Mouse (Mus musculus) liver, adult (tissue): ENCODE results near the gene Zc3h13.

Source experiments
- GATA4 ChIP-seq: IDR thresholded peaks from 2 replicates; pipeline ENCODE4 v1.6.1; 2014; ENCODE audit warnings: mild to moderate bottlenecking, low read length; ENCODE audit not compliant: insufficient replicate concordance

Gene Zc3h13

GRCm38 (mm10) chr14:75301081-75301480 lies 16.9 kb downstream of the Zc3h13 start:
- no peak for TF ChIP-seq GATA4

DNA sequence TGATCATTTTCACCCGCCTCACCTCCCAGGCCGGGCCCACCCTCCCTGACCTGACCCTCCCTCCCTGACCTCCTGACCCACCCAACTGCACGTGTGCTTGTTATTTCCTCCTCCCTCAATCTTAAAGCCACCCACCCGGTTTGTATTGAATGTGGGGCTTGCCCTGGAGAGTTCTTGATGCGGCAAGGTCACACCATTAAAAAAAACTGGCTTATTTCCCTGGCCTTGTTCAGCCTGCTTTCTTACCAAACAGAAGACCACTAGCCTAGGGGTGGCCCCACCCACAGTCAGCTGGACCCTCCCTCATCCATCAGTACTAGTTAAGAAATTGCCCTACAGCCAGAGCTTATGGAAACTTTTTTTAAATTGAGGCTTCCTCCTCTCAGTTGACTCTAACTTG lies 19.6 kb downstream of the Zc3h13 start:
- no peak for TF ChIP-seq GATA4

GRCm38 (mm10) chr14:75307855-75308254 lies 23.7 kb downstream of the Zc3h13 start:
- no peak for TF ChIP-seq GATA4

- TF ChIP-seq GATA4: no peak
These were observed 25.3 kb downstream of the Zc3h13 start for GRCm38 (mm10) chr14:75309336-75309992.

- no peak for TF ChIP-seq GATA4
These were observed 30.3 kb downstream of the Zc3h13 start for GRCm38 (mm10) chr14:75314484-75314883.

- TF ChIP-seq GATA4: no peak
These were observed 34.6 kb downstream of the Zc3h13 start for GRCm38 (mm10) chr14:75318736-75319135.

GRCm38 (mm10) chr14:75320269-75320668 lies 36.1 kb downstream of the Zc3h13 start:
- TF ChIP-seq GATA4: no peak

DNA sequence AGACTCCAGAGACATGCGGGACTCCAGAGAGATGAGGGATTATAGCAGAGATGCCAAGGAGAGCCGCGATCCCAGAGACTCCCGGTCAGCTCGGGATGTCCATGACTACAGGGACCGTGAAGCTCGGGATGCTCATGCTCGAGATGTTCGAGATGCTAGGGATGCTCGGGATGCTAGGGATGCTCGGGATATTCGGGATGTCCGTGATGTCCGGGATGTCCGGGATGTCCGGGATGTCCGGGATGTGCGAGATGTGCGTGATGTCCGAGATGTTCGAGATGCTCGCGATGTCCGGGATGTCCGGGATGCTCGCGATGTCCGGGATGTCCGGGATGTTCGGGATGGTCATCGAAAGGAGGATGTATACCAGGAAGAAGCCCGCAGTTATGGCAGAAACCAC lies 39.2 kb downstream of the Zc3h13 start:
- TF ChIP-seq GATA4: no peak

DNA sequence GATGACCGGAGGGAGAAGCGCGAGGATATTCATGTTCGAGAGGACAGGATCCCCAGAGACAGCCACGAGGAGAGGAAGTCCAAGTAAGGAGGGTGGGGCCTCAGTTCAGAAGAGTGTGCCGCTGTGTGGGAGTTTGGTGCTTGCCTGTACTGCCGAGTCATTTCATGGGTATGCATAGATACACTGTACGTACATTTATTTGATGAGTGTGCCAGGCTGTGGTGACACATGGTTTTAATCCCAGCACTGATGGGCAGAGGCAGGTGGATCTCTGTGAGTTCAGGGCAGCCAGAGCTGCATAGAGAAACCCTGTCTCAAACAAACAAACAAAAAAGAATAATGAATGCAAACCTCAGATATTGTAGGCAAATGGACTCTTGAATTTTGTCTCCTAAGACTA lies 43.9 kb downstream of the Zc3h13 start:
- no peak for TF ChIP-seq GATA4

DNA sequence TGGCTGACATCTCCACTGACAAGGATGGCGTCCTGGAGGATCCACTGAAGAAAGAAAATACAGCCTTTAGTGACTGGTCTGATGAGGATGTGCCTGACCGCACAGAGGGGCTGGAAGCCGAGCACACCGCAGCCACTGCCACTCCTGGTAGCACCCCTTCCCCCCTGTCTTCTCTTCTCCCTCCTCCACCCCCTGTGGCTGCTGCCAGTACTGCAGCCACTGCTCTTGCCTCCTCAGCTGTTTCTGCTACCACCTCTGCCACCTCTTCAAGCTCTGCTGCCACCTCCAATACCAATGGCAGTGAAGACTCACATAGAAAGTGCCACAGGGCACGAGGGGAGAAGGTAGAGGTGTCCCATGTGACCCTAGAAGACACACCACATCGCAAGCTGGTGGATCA lies 46.4 kb downstream of the Zc3h13 start:
- no peak for TF ChIP-seq GATA4

DNA sequence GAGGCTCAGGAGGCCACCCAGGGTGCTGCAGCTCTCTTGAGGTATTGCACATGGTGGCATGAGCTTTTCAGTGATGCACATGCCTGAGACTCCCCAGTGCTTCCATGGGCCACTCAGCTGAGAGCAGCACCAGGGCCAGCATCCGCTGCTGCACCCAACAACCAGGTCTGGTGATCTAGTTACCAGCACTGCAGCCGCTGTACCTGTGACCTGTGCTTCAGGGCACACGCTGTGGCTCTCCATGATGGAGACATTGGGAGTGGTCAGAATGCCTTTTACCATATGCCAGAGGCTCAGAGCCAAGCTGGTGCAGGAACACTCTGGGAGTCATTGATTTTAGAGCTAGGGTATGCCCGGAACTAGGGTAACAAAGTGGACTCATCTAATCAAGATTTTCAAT lies 50.1 kb downstream of the Zc3h13 start:
- TF ChIP-seq GATA4: no peak

DNA sequence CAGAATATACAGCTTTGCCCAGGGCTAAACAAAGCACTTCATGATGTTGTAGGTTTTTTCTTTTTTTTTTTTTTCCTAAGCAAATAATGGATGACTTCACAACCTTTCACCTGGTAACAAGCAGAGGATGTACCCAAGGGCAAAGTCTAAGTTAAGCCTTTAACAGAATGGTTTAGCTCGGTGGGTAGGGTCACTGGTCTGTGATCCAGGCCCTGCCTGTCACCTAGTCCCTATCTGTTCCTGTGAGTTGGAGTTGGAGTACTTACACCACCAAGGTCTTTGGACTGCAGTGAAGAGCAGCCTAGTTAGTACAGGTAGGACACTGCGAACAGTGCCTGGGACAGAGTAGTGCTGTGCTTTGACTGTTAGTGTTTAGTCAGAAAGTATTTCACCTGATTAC lies 53.7 kb downstream of the Zc3h13 start:
- TF ChIP-seq GATA4: peak; percentile 41; the same call in 1 of the 2 replicates

GRCm38 (mm10) chr14:75346041-75346440 lies 61.9 kb downstream of the Zc3h13 start:
- TF ChIP-seq GATA4: no peak

DNA sequence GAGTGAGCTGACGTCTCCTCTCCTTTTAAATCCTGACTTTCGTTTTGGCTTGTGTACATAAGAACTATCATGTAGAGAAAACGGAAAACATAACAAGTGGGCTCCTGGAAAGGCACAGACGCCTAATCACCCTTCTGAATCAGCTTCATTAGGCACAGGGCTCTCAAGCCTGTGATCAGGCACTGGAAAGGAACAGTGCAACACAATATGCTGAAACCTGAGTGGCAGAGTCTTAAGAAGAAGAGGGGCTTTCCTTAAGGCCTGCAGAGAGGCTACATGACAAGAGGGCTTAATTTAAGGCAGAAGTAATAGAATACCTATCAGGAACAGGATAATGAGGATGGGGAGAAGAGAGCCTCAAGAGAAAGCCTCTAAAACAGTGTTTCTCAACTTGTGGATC lies 67.5 kb downstream of the Zc3h13 start:
- TF ChIP-seq GATA4: no peak

GRCm38 (mm10) chr14:75363316-75363715 lies 79.1 kb downstream of the Zc3h13 start:
- TF ChIP-seq GATA4: no peak

- no peak for TF ChIP-seq GATA4
These were observed 81.3 kb downstream of the Zc3h13 start for GRCm38 (mm10) chr14:75365301-75366035.

- no peak for TF ChIP-seq GATA4
These were observed 82.6 kb downstream of the Zc3h13 start for GRCm38 (mm10) chr14:75366741-75367140.
